Mouse (Mus musculus) kidney, embryonic 14.5 days (tissue): ENCODE results near the gene Cntnap2. TPM values are rescaled to one million over a fixed set of nuclear protein-coding genes. Genes with fewer than 3 reads are reported as not detected.
A peak's percentile ranks its signal among the peaks of the same experiment; 100 is the strongest.

ENCODE experiments used
- ATAC-seq: fragments of 200-750 bp; cut with Nextera tagmentation; 2 replicates; pipeline ENCODE4 v1.8.0; 2017; ENCODE audit warnings: moderate number of reproducible peaks, mild to moderate bottlenecking, moderate TSS enrichment, moderate library complexity; ENCODE audit not compliant: low FRiP score, low TSS enrichment
- H3K27ac ChIP-seq: fragments of 300-500 bp; sonication (generic); 2 replicates; pipeline ENCODE4 v1.5.1; 2014; ENCODE audit warnings: low read depth, mild to moderate bottlenecking, low read length, moderate library complexity, mixed read lengths
- H3K27me3 ChIP-seq: fragments of 300-500 bp; sonication (generic); 2 replicates; pipeline ENCODE4 v1.6.1; 2014; ENCODE audit warnings: mild to moderate bottlenecking, low read length; ENCODE audit not compliant: control insufficient read depth, insufficient read depth
- H3K36me3 ChIP-seq: fragments of 300-500 bp; sonication (generic); 2 replicates; pipeline ENCODE4 v1.6.1; 2014; ENCODE audit warnings: low read length, mixed read lengths; ENCODE audit not compliant: control insufficient read depth, insufficient read depth
- H3K4me1 ChIP-seq: fragments of 300-500 bp; sonication (generic); 2 replicates; pipeline ENCODE4 v1.6.1; 2014; ENCODE audit warnings: low read length, mixed read lengths; ENCODE audit not compliant: control insufficient read depth, insufficient read depth
- H3K4me2 ChIP-seq: fragments of 300-500 bp; sonication (generic); replicated peaks from 2 replicates; pipeline ENCODE4 v1.6.1; 2014; ENCODE audit warnings: low read depth, mild to moderate bottlenecking, low read length
- H3K4me3 ChIP-seq: fragments of 300-500 bp; sonication (generic); 2 replicates; pipeline ENCODE4 v1.5.1; 2014; ENCODE audit warnings: mild to moderate bottlenecking, low read length
- H3K9ac ChIP-seq: fragments of 300-500 bp; sonication (generic); 2 replicates; pipeline ENCODE4 v1.6.1; 2014; ENCODE audit warnings: low read depth, mild to moderate bottlenecking, low read length, moderate library complexity
- H3K9me3 ChIP-seq: fragments of 300-500 bp; sonication (generic); 2 replicates; pipeline ENCODE4 v1.6.1; 2016; ENCODE audit warnings: low read length; ENCODE audit not compliant: control insufficient read depth
- WGBS: fragments of 180-500 bp; shearing (Covaris S2); extraction: QIAGEN DNeasy Blood & Tissue Kit; methylation state at CpG from one replicate; pipeline ENCODE4 v1.1.7; 2014; 5-methylcytosine and 5-hydroxymethylcytosine counted together
- polyA plus RNA-seq: library from polyadenylated mRNA; unstranded; fragments of >200 nt; fragmentation: Nextera tagmentation; extraction: Ambion mirVana; gene quantifications from 2 replicates; pipeline ENCODE4 v1.2.1, GENCODE M21; 2014

Cntnap2 gene
- polyA plus RNA-seq, 1 experiment from 2014 or later = 1.9 TPM

GRCm38 (mm10) chr6:47241379-47241778, 2182.2 kb downstream of the Cntnap2 start:
- Histone ChIP-seq H3K9ac (no peak overlapping the region), H3K27ac (no peak overlapping the region), H3K4me2 (no peak overlapping the region), H3K36me3 (no peaks in the 10 kb centered on the region), H3K27me3 (no peaks in the 10 kb centered on the region), H3K4me3 (no peak overlapping the region), H3K4me1 (no peaks in the 10 kb centered on the region; the same call in 1 of the 2 replicates), H3K9me3 (no peaks in the 10 kb centered on the region)
- no peak for ATAC-seq

GRCm38 (mm10) chr6:47243863-47244606, 2184.9 kb downstream of the Cntnap2 start:
- H3K27ac ChIP-seq = no peak overlapping the region
- WGBS = 17% methylated on average over 6 of the region's 6 CpGs
- H3K4me2 ChIP-seq = peak overlapping the region; percentile 15; the same call in 1 of the 2 replicates
- no peak overlapping the region for H3K9ac ChIP-seq
- H3K9me3 ChIP-seq = no peaks in the 10 kb centered on the region
- no peaks in the 10 kb centered on the region; the same call in 1 of the 2 replicates for H3K4me1 ChIP-seq
- no peaks in the 10 kb centered on the region for H3K27me3 ChIP-seq
- peak; percentile 87 for ATAC-seq
- no peaks in the 10 kb centered on the region for H3K36me3 ChIP-seq
- peak overlapping the region; percentile 4; the same call in 1 of the 2 replicates for H3K4me3 ChIP-seq

GRCm38 (mm10) chr6:47244642-47245041, 2185.5 kb downstream of the Cntnap2 start:
- Histone ChIP-seq H3K4me3 (peak overlapping the region; percentile 4; the same call in 1 of the 2 replicates), H3K9me3 (no peaks in the 10 kb centered on the region), H3K36me3 (no peaks in the 10 kb centered on the region), H3K27me3 (no peaks in the 10 kb centered on the region), H3K4me2 (peak overlapping the region; percentile 15; the same call in 1 of the 2 replicates), H3K4me1 (no peaks in the 10 kb centered on the region; the same call in 1 of the 2 replicates), H3K9ac (no peak overlapping the region), H3K27ac (no peak overlapping the region)
- 22% methylated on average over 7 of the region's 7 CpGs for WGBS
- ATAC-seq = 0 out of 2 replicates have a peak, but pooled peaks have one; percentile 61

- Histone ChIP-seq H3K36me3 (no peaks in the 10 kb centered on the region), H3K9ac (no peak overlapping the region), H3K27ac (no peak overlapping the region), H3K4me3 (no peak overlapping the region), H3K9me3 (no peaks in the 10 kb centered on the region), H3K4me1 (no peaks in the 10 kb centered on the region), H3K27me3 (no peaks in the 10 kb centered on the region), H3K4me2 (no peak overlapping the region)
- ATAC-seq = no peak
- WGBS = 87% methylated on average over 2 of the region's 2 CpGs
Observed at GRCm38 (mm10) chr6:47255270-47255669, 2196.1 kb downstream of the Cntnap2 start.

- no peaks in the 10 kb centered on the region for H3K36me3 ChIP-seq
- H3K27ac ChIP-seq = no peak overlapping the region
- H3K27me3 ChIP-seq = no peaks in the 10 kb centered on the region
- no peaks in the 10 kb centered on the region for H3K9me3 ChIP-seq
- H3K4me3 ChIP-seq = no peak overlapping the region
- H3K9ac ChIP-seq = no peak overlapping the region
- 68% methylated on average over 4 of the region's 4 CpGs for WGBS
- H3K4me1 ChIP-seq = no peaks in the 10 kb centered on the region
- H3K4me2 ChIP-seq = no peak overlapping the region
- ATAC-seq = no peak
Observed at GRCm38 (mm10) chr6:47256227-47256887, 2197.2 kb downstream of the Cntnap2 start.

GRCm38 (mm10) chr6:47256918-47257506, 2197.9 kb downstream of the Cntnap2 start:
- H3K9me3 ChIP-seq = no peaks in the 10 kb centered on the region
- H3K4me2 ChIP-seq = no peak overlapping the region
- H3K27me3 ChIP-seq = no peaks in the 10 kb centered on the region
- H3K4me3 ChIP-seq = no peak overlapping the region
- H3K27ac ChIP-seq = no peak overlapping the region
- no peak for ATAC-seq
- H3K36me3 ChIP-seq = no peaks in the 10 kb centered on the region
- no peak overlapping the region for H3K9ac ChIP-seq
- WGBS = 8% methylated on average over 3 of the region's 3 CpGs
- no peaks in the 10 kb centered on the region for H3K4me1 ChIP-seq

GRCm38 (mm10) chr6:47259626-47260114, 2200.5 kb downstream of the Cntnap2 start:
- Histone ChIP-seq H3K36me3 (no peaks in the 10 kb centered on the region), H3K27ac (no peak overlapping the region), H3K27me3 (no peaks in the 10 kb centered on the region), H3K4me2 (no peak overlapping the region), H3K9ac (no peak overlapping the region), H3K4me3 (no peak overlapping the region), H3K9me3 (no peaks in the 10 kb centered on the region), H3K4me1 (no peaks in the 10 kb centered on the region)
- no peak for ATAC-seq
- WGBS = 22% methylated on average over 3 of the region's 3 CpGs

GRCm38 (mm10) chr6:47267236-47267635, 2208.1 kb downstream of the Cntnap2 start:
- no peak overlapping the region for H3K4me2 ChIP-seq
- H3K9ac ChIP-seq = no peak overlapping the region
- no peak overlapping the region for H3K4me3 ChIP-seq
- H3K36me3 ChIP-seq = no peaks in the 10 kb centered on the region
- H3K4me1 ChIP-seq = no peaks in the 10 kb centered on the region
- H3K27ac ChIP-seq = no peak overlapping the region
- no peaks in the 10 kb centered on the region for H3K27me3 ChIP-seq
- no peak for ATAC-seq
- WGBS = 65% methylated on average over 3 of the region's 3 CpGs
- H3K9me3 ChIP-seq = no peaks in the 10 kb centered on the region

GRCm38 (mm10) chr6:47269455-47269854, 2210.3 kb downstream of the Cntnap2 start:
- Histone ChIP-seq H3K36me3 (no peaks in the 10 kb centered on the region), H3K9me3 (no peaks in the 10 kb centered on the region), H3K9ac (no peak overlapping the region), H3K27ac (no peak overlapping the region), H3K4me3 (no peak overlapping the region), H3K27me3 (no peaks in the 10 kb centered on the region), H3K4me1 (no peaks in the 10 kb centered on the region), H3K4me2 (no peak overlapping the region)
- 81% methylated on average over 3 of the region's 3 CpGs for WGBS
- ATAC-seq = no peak
